Mouse (Mus musculus) spleen, adult 2 months (tissue): ENCODE data around the gene Gng7.

Experiments
- CTCF ChIP-seq: fragments of 200-500 bp; IDR thresholded peaks from 2 replicates; pipeline ENCODE4 v1.5.1; 2011; ENCODE audit warnings: mild to moderate bottlenecking, inconsistent platforms; ENCODE audit not compliant: insufficient read depth, insufficient read length, insufficient replicate concordance; ENCODE audit errors: extremely low read depth
- POLR2A ChIP-seq: fragments of 200-500 bp; IDR thresholded peaks from 2 replicates; pipeline ENCODE4 v1.6.1; 2011; ENCODE audit warnings: low read depth, low read length, inconsistent platforms

DNA sequence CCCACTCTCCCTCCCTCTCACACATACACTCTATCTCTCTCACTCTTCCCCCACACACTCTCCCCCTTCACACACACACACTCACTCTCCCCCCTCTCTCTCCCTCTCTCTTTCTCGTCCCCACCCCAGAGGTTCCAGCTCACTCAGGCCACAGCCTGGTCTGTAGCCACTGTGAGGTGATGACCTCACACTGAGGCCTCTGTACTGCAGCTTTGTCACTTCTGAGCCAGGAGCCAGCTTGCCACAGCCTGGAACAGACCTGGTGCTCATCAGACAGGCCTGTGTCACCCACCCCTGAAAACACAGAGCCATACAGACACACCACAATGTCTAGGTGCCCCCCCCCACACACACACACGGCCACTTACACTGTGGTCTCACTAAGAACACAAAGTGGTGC is 5.5 kb upstream of the Gng7 start:
- TF ChIP-seq CTCF (no peak), POLR2A (no peak)
